Mouse (Mus musculus): ENCODE results near the gene Cdc16.

Gene Cdc16

GRCm38 (mm10) chr8:13799566-13799965, 42.1 kb downstream of the Cdc16 start:
- DNase-seq (ENCODE audit: low read depth, low spot score): no peak

- no peak for DNase-seq (ENCODE audit: low read depth, low spot score)
Measured at GRCm38 (mm10) chr8:13828598-13829172, 71.2 kb downstream of the Cdc16 start.
